Mouse (Mus musculus): Measurements from ENCODE around the gene Rgs2. TPM values are rescaled to one million over a fixed set of nuclear protein-coding genes. Genes with fewer than 3 reads are reported as not detected.

Rgs2 gene
- polyA plus RNA-seq (2012; rRNA removed) = 3.8 and 5.3 TPM in 2 replicates

- peaks cover 2% of the 10 kb centered on the region for H3K36me3 ChIP-seq (ENCODE audit: control insufficient read depth, insufficient read depth, low read length)
- peak; percentile 96 for DNase-seq
- no peaks in the 10 kb centered on the region for H3K4me1 ChIP-seq (ENCODE audit: control insufficient read depth, insufficient read depth, low read length)
- H3K4me3 ChIP-seq (ENCODE audit: insufficient read depth, low read depth, low read length) = peak within 1 kb of the TSS; percentile 73
- TF ChIP-seq CTCF (conservative IDR thresholded peaks at IDR 0.05; ENCODE audit: insufficient read depth, insufficient read length, low read depth, low read length) (no peak), POLR2A (IDR thresholded peaks at IDR 0.05; ENCODE audit: low read depth, low read length) (peak; percentile 92)
- H3K27ac ChIP-seq (ENCODE audit: insufficient read depth, low read depth, low read length) = peak within 1 kb of the TSS; percentile 40
- H3K27me3 ChIP-seq (replicated peaks; ENCODE audit: control insufficient read depth, insufficient read depth, low read length) = no peaks in the 10 kb centered on the region
- WGBS = under 1% methylated on average over 57 of the region's 57 CpGs
Observed at GRCm38 (mm10) chr1:144003904-144004740, at the start of gene Rgs2. Gene Rgs2 (minus strand): TSS chr1:144004161.

- no peak for DNase-seq
- WGBS = 80% methylated on average over 4 of the region's 4 CpGs
- no peak overlapping the region for H3K27ac ChIP-seq (ENCODE audit: insufficient read depth, low read depth, low read length)
- no peaks in the 10 kb centered on the region for H3K4me1 ChIP-seq (ENCODE audit: control insufficient read depth, insufficient read depth, low read length)
- H3K36me3 ChIP-seq (ENCODE audit: control insufficient read depth, insufficient read depth, low read length) = no peaks in the 10 kb centered on the region
- no peak for TF ChIP-seq CTCF (conservative IDR thresholded peaks at IDR 0.05; ENCODE audit: insufficient read depth, insufficient read length, low read depth, low read length)
- no peak for TF ChIP-seq POLR2A (IDR thresholded peaks at IDR 0.05; ENCODE audit: low read depth, low read length)
- no peaks in the 10 kb centered on the region for H3K27me3 ChIP-seq (replicated peaks; ENCODE audit: control insufficient read depth, insufficient read depth, low read length)
- no peak overlapping the region for H3K4me3 ChIP-seq (ENCODE audit: insufficient read depth, low read depth, low read length)
Observed at GRCm38 (mm10) chr1:144053401-144053800, 49.4 kb upstream of the Rgs2 start.

- TF ChIP-seq POLR2A (IDR thresholded peaks at IDR 0.05; ENCODE audit: low read depth, low read length) = no peak
- TF ChIP-seq CTCF (conservative IDR thresholded peaks at IDR 0.05; ENCODE audit: insufficient read depth, insufficient read length, low read depth, low read length) = no peak
- no peak for DNase-seq
- Histone ChIP-seq H3K27ac (ENCODE audit: insufficient read depth, low read depth, low read length) (no peak overlapping the region), H3K27me3 (replicated peaks; ENCODE audit: control insufficient read depth, insufficient read depth, low read length) (no peaks in the 10 kb centered on the region), H3K4me3 (ENCODE audit: insufficient read depth, low read depth, low read length) (no peak overlapping the region), H3K36me3 (ENCODE audit: control insufficient read depth, insufficient read depth, low read length) (no peaks in the 10 kb centered on the region), H3K4me1 (ENCODE audit: control insufficient read depth, insufficient read depth, low read length) (no peaks in the 10 kb centered on the region)
- 96% methylated on average over 2 of the region's 2 CpGs for WGBS
Observed at GRCm38 (mm10) chr1:144041826-144042225, 37.9 kb upstream of the Rgs2 start.

- Histone ChIP-seq H3K36me3 (ENCODE audit: control insufficient read depth, insufficient read depth, low read length) (no peaks in the 10 kb centered on the region), H3K4me1 (ENCODE audit: control insufficient read depth, insufficient read depth, low read length) (no peaks in the 10 kb centered on the region), H3K4me3 (ENCODE audit: insufficient read depth, low read depth, low read length) (no peak overlapping the region), H3K27ac (ENCODE audit: insufficient read depth, low read depth, low read length) (no peak overlapping the region), H3K27me3 (replicated peaks; ENCODE audit: control insufficient read depth, insufficient read depth, low read length) (no peaks in the 10 kb centered on the region)
- WGBS = 76% methylated on average over 1 of the region's 1 CpGs
- TF ChIP-seq POLR2A (IDR thresholded peaks at IDR 0.05; ENCODE audit: low read depth, low read length) (no peak), CTCF (conservative IDR thresholded peaks at IDR 0.05; ENCODE audit: insufficient read depth, insufficient read length, low read depth, low read length) (no peak)
- no peak for DNase-seq
Observed at GRCm38 (mm10) chr1:144033498-144033897, 29.5 kb upstream of the Rgs2 start.

GRCm38 (mm10) chr1:144030499-144030898 lies 26.5 kb upstream of the Rgs2 start:
- 45% methylated on average over 6 of the region's 6 CpGs for WGBS
- no peaks in the 10 kb centered on the region for H3K4me1 ChIP-seq (ENCODE audit: control insufficient read depth, insufficient read depth, low read length)
- H3K27ac ChIP-seq (ENCODE audit: insufficient read depth, low read depth, low read length) = no peak overlapping the region
- H3K36me3 ChIP-seq (ENCODE audit: control insufficient read depth, insufficient read depth, low read length) = no peaks in the 10 kb centered on the region
- TF ChIP-seq POLR2A (IDR thresholded peaks at IDR 0.05; ENCODE audit: low read depth, low read length) = no peak
- no peak for TF ChIP-seq CTCF (conservative IDR thresholded peaks at IDR 0.05; ENCODE audit: insufficient read depth, insufficient read length, low read depth, low read length)
- DNase-seq = peak; percentile 65
- no peaks in the 10 kb centered on the region for H3K27me3 ChIP-seq (replicated peaks; ENCODE audit: control insufficient read depth, insufficient read depth, low read length)
- H3K4me3 ChIP-seq (ENCODE audit: insufficient read depth, low read depth, low read length) = no peak overlapping the region

- Histone ChIP-seq H3K36me3 (ENCODE audit: control insufficient read depth, insufficient read depth, low read length) (no peaks in the 10 kb centered on the region), H3K4me3 (ENCODE audit: insufficient read depth, low read depth, low read length) (no peak overlapping the region), H3K4me1 (ENCODE audit: control insufficient read depth, insufficient read depth, low read length) (no peaks in the 10 kb centered on the region), H3K27ac (ENCODE audit: insufficient read depth, low read depth, low read length) (peak overlapping the region; percentile 57), H3K27me3 (replicated peaks; ENCODE audit: control insufficient read depth, insufficient read depth, low read length) (no peaks in the 10 kb centered on the region)
- 82% methylated on average over 10 of the region's 10 CpGs for WGBS
- no peak for TF ChIP-seq CTCF (conservative IDR thresholded peaks at IDR 0.05; ENCODE audit: insufficient read depth, insufficient read length, low read depth, low read length)
- TF ChIP-seq POLR2A (IDR thresholded peaks at IDR 0.05; ENCODE audit: low read depth, low read length) = no peak
- DNase-seq = no peak
Observed at GRCm38 (mm10) chr1:144029679-144030078, 25.7 kb upstream of the Rgs2 start.

GRCm38 (mm10) chr1:144018417-144018958 lies 14.5 kb upstream of the Rgs2 start:
- no peaks in the 10 kb centered on the region for H3K36me3 ChIP-seq (ENCODE audit: control insufficient read depth, insufficient read depth, low read length)
- TF ChIP-seq CTCF (conservative IDR thresholded peaks at IDR 0.05; ENCODE audit: insufficient read depth, insufficient read length, low read depth, low read length) = no peak
- no peak for TF ChIP-seq POLR2A (IDR thresholded peaks at IDR 0.05; ENCODE audit: low read depth, low read length)
- WGBS = 3% methylated on average over 7 of the region's 7 CpGs
- H3K27me3 ChIP-seq (replicated peaks; ENCODE audit: control insufficient read depth, insufficient read depth, low read length) = no peaks in the 10 kb centered on the region
- peak; percentile 83 for DNase-seq
- no peak overlapping the region for H3K4me3 ChIP-seq (ENCODE audit: insufficient read depth, low read depth, low read length)
- H3K27ac ChIP-seq (ENCODE audit: insufficient read depth, low read depth, low read length) = peak overlapping the region; percentile 69; the same call in 1 of the 2 replicates
- peaks cover 4% of the 10 kb centered on the region; the same call in 1 of the 2 replicates for H3K4me1 ChIP-seq (ENCODE audit: control insufficient read depth, insufficient read depth, low read length)

All from kidney, adult 2 months (tissue).